Comparison of ENCODE assay signal across 21 mouse cellular contexts in genomic region chr12:98419849-98420248, GRCm38 (mm10).
DNase-seq lines count a peak whose midpoint lies in the region; ATAC-seq and TF ChIP-seq lines count a peak whose summit lies in the region.
"Had no signal": no experiment of that assay in that cellular context is flagged by ENCODE, and none has a peak within 500 bp of the region (broad histone marks: within the 10 kb centered on the region; RNA-seq: fewer than 3 reads in every experiment).

No protein-coding gene starts in this region.

- no peak for TF ChIP-seq EP300 in CH12.LX (IDR thresholded peaks at IDR 0.05; ENCODE audit: low read length)

- no peak for TF ChIP-seq CTCF in forebrain, postnatal 0 days (IDR thresholded peaks at IDR 0.05; ENCODE audit: low read depth)
- TF ChIP-seq CTCF in CH12.LX (conservative IDR thresholded peaks at IDR 0.05 in 1 of 2, IDR thresholded peaks at IDR 0.05 in 1 of 2; ENCODE audit: low read depth in 2 of 2, low read length in 2 of 2) = no peak
- TF ChIP-seq CTCF in brain, embryonic 14.5 days (IDR thresholded peaks at IDR 0.05; ENCODE audit: borderline replicate concordance, extremely low read depth, insufficient read depth, insufficient read length) = no peak
- TF ChIP-seq CTCF in left cerebral cortex, adult 2 months (IDR thresholded peaks at IDR 0.05) = no peak

- 62% methylated on average over 6 of the region's 6 CpGs for WGBS in forebrain, postnatal 0 days
- WGBS in forebrain, embryonic 15.5 days = 65% methylated on average over 6 of the region's 6 CpGs

- no peak overlapping the region for H3K4me2 ChIP-seq in forebrain, postnatal 0 days (ENCODE audit: low read depth)
- H3K4me2 ChIP-seq in forebrain, embryonic 15.5 days (replicated peaks) = no peak overlapping the region
- H3K4me2 ChIP-seq in CH12.LX (ENCODE audit: insufficient read depth, low read depth, poor library complexity, severe bottlenecking) = no peak overlapping the region; the same call in 1 of the 2 replicates
- H3K4me2 ChIP-seq: embryonic facial prominence, embryonic 12.5 days had no signal

- H3K79me2 ChIP-seq in CH12.LX (replicated peaks; ENCODE audit: control insufficient read depth, extremely low read depth, insufficient read depth, poor library complexity, severe bottlenecking) = no peaks in the 10 kb centered on the region

- H3K4me1 ChIP-seq in forebrain, postnatal 0 days (ENCODE audit: insufficient read depth) = no peaks in the 10 kb centered on the region
- H3K4me1 ChIP-seq in forebrain, embryonic 15.5 days = no peaks in the 10 kb centered on the region
- H3K4me1 ChIP-seq in CH12.LX (ENCODE audit: control insufficient read depth in 1 of 2, insufficient read depth in 2 of 2) = peaks cover 9 to 10% of the 10 kb centered on the region in 2 experiments
- H3K4me1 ChIP-seq: embryonic facial prominence, embryonic 10.5 days; embryonic facial prominence, embryonic 12.5 days had no signal

- no peak for TF ChIP-seq POLR2A in CH12.LX (IDR thresholded peaks at IDR 0.05; ENCODE audit: low read depth, low read length)
- TF ChIP-seq POLR2A in brain, embryonic 14.5 days (IDR thresholded peaks at IDR 0.05; ENCODE audit: borderline replicate concordance, extremely low read depth, insufficient read depth, insufficient read length, poor library complexity, severe bottlenecking) = no peak

- peak; percentile 38 for ATAC-seq in forebrain, postnatal 0 days
- no peak for ATAC-seq in forebrain, embryonic 15.5 days (replicated peaks)
- ATAC-seq: activated CD4-positive, CD25-positive, alpha-beta regulatory T cell, adult 4 months; forebrain, embryonic 16.5 days; Patski had no signal

- in situ Hi-C loops in CH12.LX (cut with MboI; ENCODE audit: low pct_ligation_motif_present, low pct_unique_long_range_greater_than_20kb, low sequenced_read_pairs) = no loop called here

- TF ChIP-seq RAD21 in CH12.LX (IDR thresholded peaks at IDR 0.05; ENCODE audit: low read depth, low read length) = no peak

- no peak for DNase-seq in forebrain, postnatal 0 days
- DNase-seq in retina, postnatal 1 day = peak; percentile 2
- no peak for DNase-seq in retina, embryonic 14.5 days (ENCODE audit: low spot score)
- no peak for DNase-seq in CH12.LX (ENCODE audit: extremely low read depth)
- peak; percentile 22 for DNase-seq in brain, embryonic 14.5 days (ENCODE audit: low read depth)
- no peak for DNase-seq in left cerebral cortex, adult 2 months (ENCODE audit: extremely low spot score in 1 of 2, low spot score in 2 of 2)
- DNase-seq in adrenal gland, adult 2 months = no peak
- DNase-seq: adrenal gland, postnatal 10 days; adrenal gland, postnatal 25 days; cerebellum, adult 11-12 months; cerebellum, adult 2 months; cerebellum, adult 9-10 months; cerebellum, postnatal 10 days; cerebellum, postnatal 25 days had no signal

- H3K27ac ChIP-seq in forebrain, postnatal 0 days (ENCODE audit: low read depth, low read length) = no peak overlapping the region
- no peak overlapping the region for H3K27ac ChIP-seq in forebrain, embryonic 15.5 days (replicated peaks)
- H3K27ac ChIP-seq in CH12.LX (ENCODE audit: insufficient read depth, low read depth) = no peak overlapping the region
- no peak overlapping the region for H3K27ac ChIP-seq in left cerebral cortex, adult 2 months
- H3K27ac ChIP-seq: embryonic facial prominence, embryonic 10.5 days; embryonic facial prominence, embryonic 12.5 days had no signal

- no peaks in the 10 kb centered on the region for H3K9me3 ChIP-seq in forebrain, postnatal 0 days (ENCODE audit: low read length)
- H3K9me3 ChIP-seq in forebrain, embryonic 15.5 days = no peaks in the 10 kb centered on the region
- H3K9me3 ChIP-seq in CH12.LX (replicated peaks; ENCODE audit: low read length) = no peaks in the 10 kb centered on the region
- H3K9me3 ChIP-seq: embryonic facial prominence, embryonic 10.5 days; embryonic facial prominence, embryonic 12.5 days had no signal

- intact Hi-C loops in left cerebral cortex, adult 2 months (cut with DNase I) = no loop called here

- no peaks in the 10 kb centered on the region for H3K27me3 ChIP-seq in forebrain, postnatal 0 days (ENCODE audit: insufficient read depth, low read length)
- no peaks in the 10 kb centered on the region for H3K27me3 ChIP-seq in forebrain, embryonic 15.5 days
- peaks cover 2% of the 10 kb centered on the region for H3K27me3 ChIP-seq in CH12.LX (replicated peaks)
- H3K27me3 ChIP-seq: embryonic facial prominence, embryonic 12.5 days had no signal

- no peaks in the 10 kb centered on the region for H3K36me3 ChIP-seq in forebrain, postnatal 0 days (ENCODE audit: insufficient read depth)
- H3K36me3 ChIP-seq in forebrain, embryonic 15.5 days = no peaks in the 10 kb centered on the region
- no peaks in the 10 kb centered on the region for H3K36me3 ChIP-seq in CH12.LX (replicated peaks in 1 of 2; ENCODE audit: control insufficient read depth in 1 of 2, insufficient read depth in 1 of 2, low read length in 1 of 2)
- H3K36me3 ChIP-seq: embryonic facial prominence, embryonic 10.5 days; embryonic facial prominence, embryonic 12.5 days; G1E had no signal

- dilution Hi-C loops in CH12.LX (cut with MboI; ENCODE audit: extremely low pct_ligation_motif_present, extremely low pct_unique_long_range_greater_than_20kb, low sequenced_read_pairs) = no loop called here

- H3K4me3 ChIP-seq in forebrain, postnatal 0 days (ENCODE audit: low read depth, low read length) = no peak overlapping the region
- no peak overlapping the region for H3K4me3 ChIP-seq in forebrain, embryonic 15.5 days
- no peak overlapping the region for H3K4me3 ChIP-seq in CH12.LX (replicated peaks in 1 of 3; ENCODE audit: low read depth in 2 of 3, low read length in 2 of 3, poor library complexity in 1 of 3)
- no peak overlapping the region for H3K4me3 ChIP-seq in left cerebral cortex, adult 2 months
- H3K4me3 ChIP-seq: embryonic facial prominence, embryonic 10.5 days; embryonic facial prominence, embryonic 12.5 days had no signal

- H3K9ac ChIP-seq in forebrain, postnatal 0 days = no peak overlapping the region
- no peak overlapping the region for H3K9ac ChIP-seq in forebrain, embryonic 15.5 days (replicated peaks)
- no peak overlapping the region for H3K9ac ChIP-seq in CH12.LX (ENCODE audit: insufficient read depth, low read depth)
- H3K9ac ChIP-seq: embryonic facial prominence, embryonic 12.5 days had no signal

TF ChIP-seq in CH12.LX, 34 proteins besides CTCF, POLR2A, EP300 and RAD21:
- TF ChIP-seq BHLHE40 (IDR thresholded peaks at IDR 0.05; ENCODE audit: low read depth, low read length) (peak; percentile 84), USF2 (conservative IDR thresholded peaks at IDR 0.05; ENCODE audit: low read depth, low read length) (no peak)

Comparison
In these comparisons a context has a peak if more than half of its experiments do, and no peak if none do; other contexts are left out.
1. DNase-seq: peak in retina, postnatal 1 day (single experiment) and brain, embryonic 14.5 days (single experiment); none in forebrain, postnatal 0 days (single experiment), retina, embryonic 14.5 days (single experiment), CH12.LX (single experiment), left cerebral cortex, adult 2 months (0 of 2) and adrenal gland, adult 2 months (single experiment).